Mouse (Mus musculus): Measurements from ENCODE around the gene Uaca. TPM values are rescaled to one million over a fixed set of nuclear protein-coding genes. Genes with fewer than 3 reads are reported as not detected.
A peak's percentile ranks its signal among the peaks of the same experiment; 100 is the strongest.

The Uaca gene
- polyA plus RNA-seq, 1 experiment from 2014 or later = 4.8 TPM

DNA sequence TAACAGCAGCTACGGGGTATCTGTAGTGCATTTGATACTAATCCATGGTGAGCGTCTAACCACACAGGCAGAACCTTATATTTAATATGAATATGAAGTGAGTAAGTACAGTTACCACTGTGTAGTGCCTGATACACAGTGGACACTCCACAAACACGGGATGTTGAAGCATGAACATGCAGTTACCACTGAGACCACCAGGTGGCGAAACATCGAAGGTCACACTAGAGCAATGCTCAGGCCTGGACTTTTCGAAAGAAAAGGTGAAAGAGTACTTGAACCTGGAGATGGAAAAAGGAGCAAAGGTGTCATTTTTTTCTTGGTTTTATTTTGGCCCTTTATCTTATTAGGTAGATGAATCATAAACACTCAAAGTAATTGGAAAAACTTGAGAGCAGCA lies 38.1 kb upstream of the Uaca start:
- Histone ChIP-seq H3K36me3 (ENCODE audit: control insufficient read depth, insufficient read depth, low read length) (no peaks in the 10 kb centered on the region), H3K9ac (replicated peaks; ENCODE audit: low read depth, low read length) (no peak overlapping the region), H3K27ac (ENCODE audit: low read depth, low read length) (no peak overlapping the region), H3K4me2 (ENCODE audit: low read depth, low read length) (no peak overlapping the region), H3K4me3 (ENCODE audit: low read depth, low read length) (no peak overlapping the region), H3K27me3 (ENCODE audit: control insufficient read depth, insufficient read depth, low read length) (no peaks in the 10 kb centered on the region), H3K4me1 (ENCODE audit: control insufficient read depth, insufficient read depth, low read length) (no peaks in the 10 kb centered on the region), H3K9me3 (ENCODE audit: control insufficient read depth, low read length) (no peaks in the 10 kb centered on the region)
- 36% methylated on average over 6 of the region's 6 CpGs for WGBS
- no peak for ATAC-seq (ENCODE audit: low read depth)

DNA sequence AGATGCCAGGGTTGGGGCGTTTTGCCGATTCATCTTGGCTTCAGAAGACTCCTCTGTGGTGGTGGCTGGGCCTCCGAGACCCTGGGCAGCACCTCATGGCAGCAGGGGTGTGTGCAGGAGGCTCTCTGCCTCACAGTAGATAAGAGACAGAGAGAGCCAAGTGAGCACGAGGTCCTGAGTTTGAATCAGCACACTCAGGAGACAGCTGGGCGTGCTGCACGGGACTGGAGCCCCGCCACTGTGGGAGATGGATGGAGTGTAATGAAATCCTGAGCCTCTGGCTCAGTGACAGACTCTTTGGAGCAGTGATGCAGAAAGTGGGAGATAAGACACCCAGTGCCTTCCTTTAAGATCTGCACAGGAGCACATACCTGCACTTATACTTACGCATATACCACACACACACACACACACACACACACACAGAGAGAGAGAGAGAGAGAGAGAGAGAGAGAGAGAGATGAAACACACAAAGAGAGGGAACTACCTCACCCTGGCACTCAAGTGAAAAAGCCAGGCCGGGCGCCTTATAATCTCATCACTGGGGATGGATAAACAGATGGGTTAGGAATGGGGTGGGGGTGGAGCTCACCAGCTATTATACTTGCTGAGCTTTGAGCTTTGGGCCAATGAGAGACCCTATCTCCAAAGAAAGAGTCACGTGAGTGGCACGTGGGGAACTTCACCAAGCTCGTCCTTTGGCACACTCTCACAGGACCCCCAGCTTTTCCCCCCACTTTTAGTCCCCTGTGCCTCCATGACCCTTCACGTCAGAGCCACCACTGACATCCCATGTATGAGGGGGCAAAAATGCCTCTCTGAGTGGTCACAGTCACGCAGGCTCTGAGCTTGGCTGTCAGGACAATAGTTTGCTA lies 37.2 kb upstream of the Uaca start:
- H3K4me3 ChIP-seq (ENCODE audit: low read depth, low read length) = no peak overlapping the region
- 79% methylated on average over 15 of the region's 15 CpGs for WGBS
- no peak for ATAC-seq (ENCODE audit: low read depth)
- no peaks in the 10 kb centered on the region for H3K4me1 ChIP-seq (ENCODE audit: control insufficient read depth, insufficient read depth, low read length)
- no peaks in the 10 kb centered on the region for H3K9me3 ChIP-seq (ENCODE audit: control insufficient read depth, low read length)
- H3K9ac ChIP-seq (replicated peaks; ENCODE audit: low read depth, low read length) = no peak overlapping the region
- no peaks in the 10 kb centered on the region for H3K27me3 ChIP-seq (ENCODE audit: control insufficient read depth, insufficient read depth, low read length)
- 0 out of 2 replicates have a peak overlapping the region, but pooled peaks have one; percentile 4 for H3K27ac ChIP-seq (ENCODE audit: low read depth, low read length)
- H3K36me3 ChIP-seq (ENCODE audit: control insufficient read depth, insufficient read depth, low read length) = no peaks in the 10 kb centered on the region
- no peak overlapping the region for H3K4me2 ChIP-seq (ENCODE audit: low read depth, low read length)

DNA sequence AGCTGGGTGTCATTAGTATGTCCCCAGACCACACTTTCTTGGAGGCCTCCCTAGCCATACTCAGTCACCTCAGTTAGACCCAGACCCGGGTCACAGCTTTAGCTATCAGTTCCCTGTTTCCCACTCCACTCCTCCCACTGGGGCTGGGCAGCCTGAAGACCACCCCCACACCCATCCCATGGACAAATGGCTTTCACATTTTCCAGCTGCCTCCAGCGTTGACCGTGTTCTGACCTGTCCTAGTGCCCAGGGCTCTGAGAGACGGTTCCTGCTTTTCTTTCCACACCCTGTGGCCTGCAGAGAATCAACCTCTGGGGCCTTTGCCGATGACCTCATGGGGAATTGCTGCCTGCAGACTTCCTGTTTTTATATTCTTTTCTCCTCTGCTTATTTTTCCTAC lies 36.5 kb upstream of the Uaca start:
- ATAC-seq (ENCODE audit: low read depth) = no peak
- Histone ChIP-seq H3K27ac (ENCODE audit: low read depth, low read length) (0 out of 2 replicates have a peak overlapping the region, but pooled peaks have one; percentile 4), H3K36me3 (ENCODE audit: control insufficient read depth, insufficient read depth, low read length) (no peaks in the 10 kb centered on the region), H3K4me2 (ENCODE audit: low read depth, low read length) (no peak overlapping the region), H3K27me3 (ENCODE audit: control insufficient read depth, insufficient read depth, low read length) (no peaks in the 10 kb centered on the region), H3K9ac (replicated peaks; ENCODE audit: low read depth, low read length) (no peak overlapping the region), H3K4me3 (ENCODE audit: low read depth, low read length) (no peak overlapping the region), H3K9me3 (ENCODE audit: control insufficient read depth, low read length) (no peaks in the 10 kb centered on the region), H3K4me1 (ENCODE audit: control insufficient read depth, insufficient read depth, low read length) (no peaks in the 10 kb centered on the region)
- 56% methylated on average over 5 of the region's 5 CpGs for WGBS

DNA sequence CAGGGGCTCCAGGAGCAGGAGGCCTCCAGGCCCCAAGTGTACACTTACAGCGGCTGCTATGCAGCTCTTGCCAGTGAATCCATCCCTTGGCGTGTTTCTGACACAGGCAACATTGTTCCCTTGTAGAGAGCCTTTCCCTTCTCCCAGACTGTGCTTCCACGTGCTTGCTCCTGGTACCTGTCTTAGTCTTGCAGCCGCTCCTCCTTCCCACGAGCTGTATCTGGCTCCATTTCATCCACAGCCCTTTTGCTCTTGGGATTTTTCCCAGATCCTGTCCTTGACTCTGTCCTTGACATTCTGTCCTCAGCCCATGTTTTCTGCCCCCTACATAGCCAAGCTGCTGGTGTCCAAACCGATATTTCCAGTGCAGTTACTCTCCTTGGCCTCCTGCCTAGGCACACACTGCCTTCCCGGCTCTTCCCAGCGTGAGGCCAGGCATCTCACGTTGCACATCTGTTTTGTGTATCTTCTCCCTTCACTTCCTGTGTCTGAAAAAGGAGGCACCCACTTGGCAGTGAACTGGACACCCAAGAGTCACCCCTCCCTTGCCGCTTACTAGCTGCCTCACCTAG lies 34.8 kb upstream of the Uaca start:
- Histone ChIP-seq H3K4me3 (ENCODE audit: low read depth, low read length) (no peak overlapping the region), H3K4me2 (ENCODE audit: low read depth, low read length) (no peak overlapping the region), H3K9me3 (ENCODE audit: control insufficient read depth, low read length) (no peaks in the 10 kb centered on the region), H3K36me3 (ENCODE audit: control insufficient read depth, insufficient read depth, low read length) (no peaks in the 10 kb centered on the region), H3K27ac (ENCODE audit: low read depth, low read length) (0 out of 2 replicates have a peak overlapping the region, but pooled peaks have one; percentile 34), H3K9ac (replicated peaks; ENCODE audit: low read depth, low read length) (no peak overlapping the region), H3K4me1 (ENCODE audit: control insufficient read depth, insufficient read depth, low read length) (no peaks in the 10 kb centered on the region), H3K27me3 (ENCODE audit: control insufficient read depth, insufficient read depth, low read length) (no peaks in the 10 kb centered on the region)
- no peak for ATAC-seq (ENCODE audit: low read depth)
- WGBS = 70% methylated on average over 10 of the region's 10 CpGs

DNA sequence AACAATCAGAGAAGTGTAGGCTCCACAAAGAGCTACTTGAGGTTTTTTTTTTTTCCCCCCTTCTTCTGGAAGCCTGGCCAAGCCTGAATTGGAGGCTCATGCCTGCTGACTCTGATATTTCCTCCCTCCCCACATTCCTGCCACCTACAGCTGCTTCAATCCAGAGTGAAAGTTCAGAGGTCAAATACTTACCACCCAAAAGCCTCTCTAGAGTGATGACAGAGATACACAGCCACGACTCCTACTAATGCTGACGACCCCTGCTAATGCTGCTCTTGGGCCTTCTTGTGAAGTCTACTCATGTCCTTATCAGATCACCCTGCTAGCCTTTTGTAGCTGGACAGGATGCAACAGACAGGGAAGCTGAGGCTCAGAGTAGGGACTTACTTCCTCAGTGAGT lies 29.2 kb upstream of the Uaca start:
- H3K4me3 ChIP-seq (ENCODE audit: low read depth, low read length) = no peak overlapping the region
- no peaks in the 10 kb centered on the region for H3K4me1 ChIP-seq (ENCODE audit: control insufficient read depth, insufficient read depth, low read length)
- no peaks in the 10 kb centered on the region for H3K36me3 ChIP-seq (ENCODE audit: control insufficient read depth, insufficient read depth, low read length)
- 54% methylated on average over 2 of the region's 2 CpGs for WGBS
- H3K27me3 ChIP-seq (ENCODE audit: control insufficient read depth, insufficient read depth, low read length) = no peaks in the 10 kb centered on the region
- no peak overlapping the region for H3K9ac ChIP-seq (replicated peaks; ENCODE audit: low read depth, low read length)
- H3K4me2 ChIP-seq (ENCODE audit: low read depth, low read length) = no peak overlapping the region
- no peaks in the 10 kb centered on the region for H3K9me3 ChIP-seq (ENCODE audit: control insufficient read depth, low read length)
- ATAC-seq (ENCODE audit: low read depth) = no peak
- no peak overlapping the region for H3K27ac ChIP-seq (ENCODE audit: low read depth, low read length)

DNA sequence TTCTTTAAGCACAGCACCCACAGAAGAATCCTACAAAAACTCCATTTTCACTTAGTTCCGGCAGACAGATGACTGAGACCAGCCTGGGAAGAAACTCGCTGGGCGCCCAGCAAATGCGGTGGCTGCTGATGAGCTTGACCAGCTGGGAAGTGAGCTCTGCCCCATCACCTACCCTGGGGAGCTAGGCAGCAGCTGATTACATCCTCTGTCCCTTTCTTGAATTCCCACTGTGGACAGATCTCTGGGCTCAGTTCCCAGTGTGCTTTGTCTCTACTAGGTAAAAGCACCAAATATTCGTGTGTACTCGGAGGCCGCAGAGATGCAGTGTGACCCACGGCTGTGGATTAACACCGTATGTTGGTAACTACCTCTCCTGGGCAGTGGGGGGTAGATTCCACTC lies 25.9 kb upstream of the Uaca start:
- Histone ChIP-seq H3K9ac (replicated peaks; ENCODE audit: low read depth, low read length) (no peak overlapping the region), H3K4me1 (ENCODE audit: control insufficient read depth, insufficient read depth, low read length) (no peaks in the 10 kb centered on the region), H3K4me2 (ENCODE audit: low read depth, low read length) (no peak overlapping the region), H3K27me3 (ENCODE audit: control insufficient read depth, insufficient read depth, low read length) (no peaks in the 10 kb centered on the region), H3K27ac (ENCODE audit: low read depth, low read length) (no peak overlapping the region), H3K4me3 (ENCODE audit: low read depth, low read length) (no peak overlapping the region), H3K36me3 (ENCODE audit: control insufficient read depth, insufficient read depth, low read length) (no peaks in the 10 kb centered on the region), H3K9me3 (ENCODE audit: control insufficient read depth, low read length) (no peaks in the 10 kb centered on the region)
- ATAC-seq (ENCODE audit: low read depth) = no peak
- 76% methylated on average over 9 of the region's 9 CpGs for WGBS

DNA sequence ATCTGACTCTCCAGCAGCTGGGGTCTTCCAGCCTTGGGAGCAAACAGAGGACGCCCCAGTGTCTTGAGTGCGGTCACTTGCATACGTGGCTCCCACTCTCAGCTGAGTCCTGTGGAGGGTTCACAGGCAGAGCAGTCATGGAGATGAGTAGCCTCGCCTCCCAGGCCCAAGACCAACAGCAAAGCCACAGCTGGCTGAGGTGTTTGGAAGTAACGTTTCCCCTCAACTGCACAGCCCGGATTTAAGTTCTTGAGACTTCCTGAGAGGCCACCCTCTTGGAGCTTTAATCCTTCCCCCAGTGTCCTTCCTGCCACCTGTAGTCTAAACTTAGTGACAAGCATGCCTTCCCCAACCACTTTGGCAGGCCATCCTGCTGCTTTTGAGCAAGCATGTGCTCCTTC lies 24.6 kb upstream of the Uaca start:
- H3K4me2 ChIP-seq (ENCODE audit: low read depth, low read length) = no peak overlapping the region
- no peak overlapping the region for H3K27ac ChIP-seq (ENCODE audit: low read depth, low read length)
- no peaks in the 10 kb centered on the region for H3K36me3 ChIP-seq (ENCODE audit: control insufficient read depth, insufficient read depth, low read length)
- no peaks in the 10 kb centered on the region for H3K4me1 ChIP-seq (ENCODE audit: control insufficient read depth, insufficient read depth, low read length)
- 87% methylated on average over 6 of the region's 6 CpGs for WGBS
- no peaks in the 10 kb centered on the region for H3K27me3 ChIP-seq (ENCODE audit: control insufficient read depth, insufficient read depth, low read length)
- no peaks in the 10 kb centered on the region for H3K9me3 ChIP-seq (ENCODE audit: control insufficient read depth, low read length)
- H3K4me3 ChIP-seq (ENCODE audit: low read depth, low read length) = no peak overlapping the region
- no peak for ATAC-seq (ENCODE audit: low read depth)
- H3K9ac ChIP-seq (replicated peaks; ENCODE audit: low read depth, low read length) = no peak overlapping the region

DNA sequence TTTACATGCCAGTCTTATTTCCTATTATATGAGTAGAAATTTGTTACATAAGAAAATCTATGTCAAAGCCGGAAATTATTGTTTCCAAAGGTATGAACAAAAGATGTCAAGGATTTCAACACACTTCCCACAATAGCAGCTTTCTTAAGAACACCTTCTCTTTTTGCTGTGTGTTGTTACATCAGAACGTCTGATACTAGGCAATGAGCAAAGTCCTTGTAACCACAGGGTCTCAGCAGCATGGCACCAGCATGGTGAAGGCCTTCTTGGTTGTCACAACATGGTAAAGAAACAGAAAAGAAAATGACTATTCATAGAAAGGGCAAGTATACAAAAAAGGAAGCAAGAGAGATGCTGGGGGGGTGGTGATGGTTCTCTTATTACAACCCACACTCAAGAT lies 20.6 kb upstream of the Uaca start:
- Histone ChIP-seq H3K9me3 (ENCODE audit: control insufficient read depth, low read length) (no peaks in the 10 kb centered on the region), H3K36me3 (ENCODE audit: control insufficient read depth, insufficient read depth, low read length) (no peaks in the 10 kb centered on the region), H3K27ac (ENCODE audit: low read depth, low read length) (no peak overlapping the region), H3K4me3 (ENCODE audit: low read depth, low read length) (no peak overlapping the region), H3K4me2 (ENCODE audit: low read depth, low read length) (no peak overlapping the region), H3K27me3 (ENCODE audit: control insufficient read depth, insufficient read depth, low read length) (no peaks in the 10 kb centered on the region), H3K9ac (replicated peaks; ENCODE audit: low read depth, low read length) (no peak overlapping the region), H3K4me1 (ENCODE audit: control insufficient read depth, insufficient read depth, low read length) (no peaks in the 10 kb centered on the region)
- WGBS = 90% methylated on average over 2 of the region's 2 CpGs
- ATAC-seq (ENCODE audit: low read depth) = no peak

DNA sequence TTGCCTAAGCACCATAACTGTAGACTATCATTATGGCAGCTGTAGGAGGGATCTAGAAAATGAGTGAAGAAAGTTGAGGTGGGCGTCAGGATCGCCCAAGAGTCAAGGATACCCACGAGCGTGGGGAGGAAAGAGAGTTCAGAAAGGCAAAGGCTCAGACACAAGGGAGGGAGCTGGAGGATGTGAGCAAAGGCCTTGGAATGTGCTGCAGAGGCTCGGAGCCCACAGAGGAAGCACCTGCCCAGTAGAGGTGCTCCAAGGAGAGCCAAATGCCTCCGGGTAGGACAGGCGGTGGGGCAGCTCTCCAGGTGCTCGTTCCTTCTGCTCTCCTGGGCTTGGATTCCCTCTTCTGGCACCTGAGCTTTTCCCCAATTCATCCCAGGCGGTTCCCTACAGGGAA lies 17.4 kb upstream of the Uaca start:
- no peak overlapping the region for H3K9ac ChIP-seq (replicated peaks; ENCODE audit: low read depth, low read length)
- no peaks in the 10 kb centered on the region for H3K4me1 ChIP-seq (ENCODE audit: control insufficient read depth, insufficient read depth, low read length)
- H3K9me3 ChIP-seq (ENCODE audit: control insufficient read depth, low read length) = no peaks in the 10 kb centered on the region
- no peaks in the 10 kb centered on the region for H3K36me3 ChIP-seq (ENCODE audit: control insufficient read depth, insufficient read depth, low read length)
- no peak overlapping the region for H3K4me3 ChIP-seq (ENCODE audit: low read depth, low read length)
- H3K4me2 ChIP-seq (ENCODE audit: low read depth, low read length) = no peak overlapping the region
- no peak for ATAC-seq (ENCODE audit: low read depth)
- no peak overlapping the region for H3K27ac ChIP-seq (ENCODE audit: low read depth, low read length)
- H3K27me3 ChIP-seq (ENCODE audit: control insufficient read depth, insufficient read depth, low read length) = no peaks in the 10 kb centered on the region
- WGBS = 85% methylated on average over 9 of the region's 9 CpGs

Measured in neural tube, embryonic 14.5 days (tissue).